Mouse (Mus musculus): ENCODE results near the gene Rpgrip1l. TPM values are rescaled to one million over a fixed set of nuclear protein-coding genes. Genes with fewer than 3 reads are reported as not detected.

Rpgrip1l gene
- total and polyA plus RNA-seq, 3 experiments, result 2.1 to 5.0 (median 3.8) TPM

- DNase-seq (ENCODE audit: extremely low read depth), result no peak
- dilution Hi-C loops (cut with MboI; ENCODE audit: extremely low pct_ligation_motif_present, extremely low pct_unique_long_range_greater_than_20kb, low sequenced_read_pairs) (no loop called here), in situ Hi-C loops (cut with MboI; ENCODE audit: low pct_ligation_motif_present, low pct_unique_long_range_greater_than_20kb, low sequenced_read_pairs) (no loop called here)
- peaks cover 9 to 23% of the 10 kb centered on the region in 2 experiments for H3K36me3 ChIP-seq (replicated peaks in 1 of 2; ENCODE audit: control insufficient read depth in 1 of 2, insufficient read depth in 1 of 2, low read length in 1 of 2)
- H3K79me2 ChIP-seq (replicated peaks; ENCODE audit: control insufficient read depth, extremely low read depth, insufficient read depth, poor library complexity, severe bottlenecking), result no peaks in the 10 kb centered on the region
- peaks cover 3% of the 10 kb centered on the region for H3K9me3 ChIP-seq (replicated peaks; ENCODE audit: low read length)
- no peaks in the 10 kb centered on the region for H3K27me3 ChIP-seq (replicated peaks)
- H3K9ac ChIP-seq (ENCODE audit: insufficient read depth, low read depth), result no peak overlapping the region
- no peaks in the 10 kb centered on the region for H3K4me1 ChIP-seq (ENCODE audit: control insufficient read depth in 1 of 2, insufficient read depth in 2 of 2)
- H3K4me3 ChIP-seq (replicated peaks in 1 of 3; ENCODE audit: low read depth in 2 of 3, low read length in 2 of 3, poor library complexity in 1 of 3), result no peak overlapping the region
- no peak overlapping the region for H3K27ac ChIP-seq (ENCODE audit: insufficient read depth, low read depth)
- H3K4me2 ChIP-seq (ENCODE audit: insufficient read depth, low read depth, poor library complexity, severe bottlenecking), result no peak overlapping the region
- TF ChIP-seq ZNF384 (IDR thresholded peaks at IDR 0.05; ENCODE audit: low read depth, low read length) (no peak), NELFE (IDR thresholded peaks at IDR 0.05; ENCODE audit: low read depth, low read length) (no peak), CHD1 (IDR thresholded peaks at IDR 0.05; ENCODE audit: low read depth, low read length) (no peak), ZC3H11A (IDR thresholded peaks at IDR 0.05; ENCODE audit: low read depth, low read length) (no peak), UBTF (IDR thresholded peaks at IDR 0.05; ENCODE audit: low read depth, low read length) (no peak), TCF12 (IDR thresholded peaks at IDR 0.05; ENCODE audit: low read depth, low read length) (no peak), MAZ (IDR thresholded peaks at IDR 0.05; ENCODE audit: low read depth, low read length) (no peak), E2F4 (IDR thresholded peaks at IDR 0.05; ENCODE audit: insufficient replicate concordance, low read depth, low read length) (no peak), MAFK (IDR thresholded peaks at IDR 0.05; ENCODE audit: insufficient replicate concordance, low read length) (no peak), EP300 (IDR thresholded peaks at IDR 0.05; ENCODE audit: low read length) (no peak), JUND (conservative IDR thresholded peaks at IDR 0.05; ENCODE audit: low read depth, low read length) (no peak), RAD21 (IDR thresholded peaks at IDR 0.05; ENCODE audit: low read depth, low read length) (no peak), ZKSCAN1 (IDR thresholded peaks at IDR 0.05; ENCODE audit: borderline replicate concordance, low read depth, low read length) (no peak)
Observed at GRCm38 (mm10) chr8:91273493-91273892, 39.6 kb downstream of the Rpgrip1l start.

- Histone ChIP-seq H3K36me3 (replicated peaks in 1 of 2; ENCODE audit: control insufficient read depth in 1 of 2, insufficient read depth in 1 of 2, low read length in 1 of 2) (peaks cover 4 to 14% of the 10 kb centered on the region in 2 experiments), H3K79me2 (replicated peaks; ENCODE audit: control insufficient read depth, extremely low read depth, insufficient read depth, poor library complexity, severe bottlenecking) (no peaks in the 10 kb centered on the region), H3K9me3 (replicated peaks; ENCODE audit: low read length) (no peaks in the 10 kb centered on the region), H3K4me3 (replicated peaks in 1 of 3; ENCODE audit: low read depth in 2 of 3, low read length in 2 of 3, poor library complexity in 1 of 3) (no peak overlapping the region), H3K4me2 (ENCODE audit: insufficient read depth, low read depth, poor library complexity, severe bottlenecking) (no peak overlapping the region), H3K27me3 (replicated peaks) (no peaks in the 10 kb centered on the region), H3K27ac (ENCODE audit: insufficient read depth, low read depth) (no peak overlapping the region), H3K4me1 (ENCODE audit: control insufficient read depth in 1 of 2, insufficient read depth in 2 of 2) (no peaks in the 10 kb centered on the region), H3K9ac (ENCODE audit: insufficient read depth, low read depth) (no peak overlapping the region)
- no peak for DNase-seq (ENCODE audit: extremely low read depth)
- dilution Hi-C loops (cut with MboI; ENCODE audit: extremely low pct_ligation_motif_present, extremely low pct_unique_long_range_greater_than_20kb, low sequenced_read_pairs) (no loop called here), in situ Hi-C loops (cut with MboI; ENCODE audit: low pct_ligation_motif_present, low pct_unique_long_range_greater_than_20kb, low sequenced_read_pairs) (no loop called here)
- TF ChIP-seq ZKSCAN1 (IDR thresholded peaks at IDR 0.05; ENCODE audit: borderline replicate concordance, low read depth, low read length) (no peak), POLR2A (IDR thresholded peaks at IDR 0.05; ENCODE audit: low read depth, low read length) (no peak)
Observed at GRCm38 (mm10) chr8:91269374-91269958, 43.6 kb downstream of the Rpgrip1l start.

GRCm38 (mm10) chr8:91264564-91264963 is 48.5 kb downstream of the Rpgrip1l start:
- in situ Hi-C loops (cut with MboI; ENCODE audit: low pct_ligation_motif_present, low pct_unique_long_range_greater_than_20kb, low sequenced_read_pairs) (no loop called here), dilution Hi-C loops (cut with MboI; ENCODE audit: extremely low pct_ligation_motif_present, extremely low pct_unique_long_range_greater_than_20kb, low sequenced_read_pairs) (no loop called here)
- H3K9me3 ChIP-seq (replicated peaks; ENCODE audit: low read length), result no peaks in the 10 kb centered on the region
- H3K9ac ChIP-seq (ENCODE audit: insufficient read depth, low read depth), result no peak overlapping the region
- H3K27me3 ChIP-seq (replicated peaks), result no peaks in the 10 kb centered on the region
- H3K79me2 ChIP-seq (replicated peaks; ENCODE audit: control insufficient read depth, extremely low read depth, insufficient read depth, poor library complexity, severe bottlenecking), result no peaks in the 10 kb centered on the region
- no peak overlapping the region for H3K4me3 ChIP-seq (replicated peaks in 1 of 3; ENCODE audit: low read depth in 2 of 3, low read length in 2 of 3, poor library complexity in 1 of 3)
- H3K4me1 ChIP-seq (ENCODE audit: control insufficient read depth in 1 of 2, insufficient read depth in 2 of 2), result no peaks in the 10 kb centered on the region
- DNase-seq (ENCODE audit: extremely low read depth), result no peak
- H3K4me2 ChIP-seq (ENCODE audit: insufficient read depth, low read depth, poor library complexity, severe bottlenecking), result no peak overlapping the region
- no peak overlapping the region for H3K27ac ChIP-seq (ENCODE audit: insufficient read depth, low read depth)
- peaks cover under 1 to 3% of the 10 kb centered on the region in 2 experiments for H3K36me3 ChIP-seq (replicated peaks in 1 of 2; ENCODE audit: control insufficient read depth in 1 of 2, insufficient read depth in 1 of 2, low read length in 1 of 2)
- TF ChIP-seq CHD1 (IDR thresholded peaks at IDR 0.05; ENCODE audit: low read depth, low read length) (no peak), IRF4 (IDR thresholded peaks at IDR 0.05; ENCODE audit: low read depth, low read length) (no peak)

Measured in CH12.LX (cell line).